Mouse (Mus musculus): ENCODE measurements around the gene Sfxn1. TPM values are rescaled to one million over a fixed set of nuclear protein-coding genes. Genes with fewer than 3 reads are reported as not detected.

The Sfxn1 gene
- polyA plus RNA-seq, 1 experiment, result 106 TPM

- WGBS, result 75% methylated on average over 7 of the region's 7 CpGs
- TF ChIP-seq POLR2A (IDR thresholded peaks at IDR 0.05; ENCODE audit: low read depth, low read length), result no peak
- TF ChIP-seq CTCF (conservative IDR thresholded peaks at IDR 0.05; ENCODE audit: insufficient read depth, insufficient read length, low read depth, low read length), result no peak
- Histone ChIP-seq H3K36me3 (ENCODE audit: control insufficient read depth, insufficient read depth, low read length) (no peaks in the 10 kb centered on the region), H3K27me3 (replicated peaks; ENCODE audit: control insufficient read depth, insufficient read depth, low read length) (no peaks in the 10 kb centered on the region), H3K4me1 (ENCODE audit: control insufficient read depth, insufficient read depth, low read length) (no peaks in the 10 kb centered on the region), H3K4me3 (ENCODE audit: insufficient read depth, low read depth, low read length) (no peak overlapping the region), H3K27ac (ENCODE audit: insufficient read depth, low read depth, low read length) (no peak overlapping the region)
- no peak for DNase-seq
These were observed 22.9 kb upstream of the Sfxn1 start for GRCm38 (mm10) chr13:54048679-54049352.

- 53% methylated on average over 7 of the region's 7 CpGs for WGBS
- H3K4me1 ChIP-seq (ENCODE audit: control insufficient read depth, insufficient read depth, low read length), result no peaks in the 10 kb centered on the region
These were observed 20.0 kb upstream of the Sfxn1 start for GRCm38 (mm10) chr13:54051641-54052040.

GRCm38 (mm10) chr13:54054962-54055361 is 16.7 kb upstream of the Sfxn1 start:
- Histone ChIP-seq H3K4me1 (ENCODE audit: control insufficient read depth, insufficient read depth, low read length) (no peaks in the 10 kb centered on the region), H3K27me3 (replicated peaks; ENCODE audit: control insufficient read depth, insufficient read depth, low read length) (no peaks in the 10 kb centered on the region), H3K27ac (ENCODE audit: insufficient read depth, low read depth, low read length) (no peak overlapping the region), H3K4me3 (ENCODE audit: insufficient read depth, low read depth, low read length) (no peak overlapping the region), H3K36me3 (ENCODE audit: control insufficient read depth, insufficient read depth, low read length) (no peaks in the 10 kb centered on the region)
- no peak for DNase-seq
- WGBS, result 1% methylated on average over 17 of the region's 20 CpGs
- TF ChIP-seq CTCF (conservative IDR thresholded peaks at IDR 0.05; ENCODE audit: insufficient read depth, insufficient read length, low read depth, low read length) (no peak), POLR2A (IDR thresholded peaks at IDR 0.05; ENCODE audit: low read depth, low read length) (no peak)

More at GRCm38 (mm10) chr13:54051641-54052040, 20.0 kb upstream of the Sfxn1 start:
- H3K36me3 ChIP-seq (ENCODE audit: control insufficient read depth, insufficient read depth, low read length), result no peaks in the 10 kb centered on the region
- no peak overlapping the region for H3K4me3 ChIP-seq (ENCODE audit: insufficient read depth, low read depth, low read length)
- H3K27ac ChIP-seq (ENCODE audit: insufficient read depth, low read depth, low read length), result no peak overlapping the region
- no peaks in the 10 kb centered on the region for H3K27me3 ChIP-seq (replicated peaks; ENCODE audit: control insufficient read depth, insufficient read depth, low read length)
- DNase-seq, result no peak
- no peak for TF ChIP-seq CTCF (conservative IDR thresholded peaks at IDR 0.05; ENCODE audit: insufficient read depth, insufficient read length, low read depth, low read length)
- TF ChIP-seq POLR2A (IDR thresholded peaks at IDR 0.05; ENCODE audit: low read depth, low read length), result no peak

GRCm38 (mm10) chr13:54055448-54055861 is 16.2 kb upstream of the Sfxn1 start, which contains the start of gene Drd1:
Gene Drd1, minus strand, starts transcription at chr13:54055705.
- Histone ChIP-seq H3K4me3 (ENCODE audit: insufficient read depth, low read depth, low read length) (peak within 1 kb of the TSS; percentile 21; the same call in 1 of the 2 replicates), H3K36me3 (ENCODE audit: control insufficient read depth, insufficient read depth, low read length) (no peaks in the 10 kb centered on the region), H3K27ac (ENCODE audit: insufficient read depth, low read depth, low read length) (no peak within 1 kb of the TSS), H3K4me1 (ENCODE audit: control insufficient read depth, insufficient read depth, low read length) (no peaks in the 10 kb centered on the region), H3K27me3 (replicated peaks; ENCODE audit: control insufficient read depth, insufficient read depth, low read length) (no peaks in the 10 kb centered on the region)
- WGBS, result 2% methylated on average over 31 of the region's 31 CpGs
- DNase-seq, result peak; percentile 55
- TF ChIP-seq POLR2A (IDR thresholded peaks at IDR 0.05; ENCODE audit: low read depth, low read length) (no peak), CTCF (conservative IDR thresholded peaks at IDR 0.05; ENCODE audit: insufficient read depth, insufficient read length, low read depth, low read length) (peak; percentile 53)

- DNase-seq, result no peak
- H3K27me3 ChIP-seq (replicated peaks; ENCODE audit: control insufficient read depth, insufficient read depth, low read length), result no peaks in the 10 kb centered on the region
These were observed 9.6 kb upstream of the Sfxn1 start for GRCm38 (mm10) chr13:54062068-54062467.

GRCm38 (mm10) chr13:54063292-54063691 is 8.4 kb upstream of the Sfxn1 start:
- TF ChIP-seq CTCF (conservative IDR thresholded peaks at IDR 0.05; ENCODE audit: insufficient read depth, insufficient read length, low read depth, low read length), result no peak
- TF ChIP-seq POLR2A (IDR thresholded peaks at IDR 0.05; ENCODE audit: low read depth, low read length), result no peak
- H3K36me3 ChIP-seq (ENCODE audit: control insufficient read depth, insufficient read depth, low read length), result no peaks in the 10 kb centered on the region
- no peak overlapping the region for H3K27ac ChIP-seq (ENCODE audit: insufficient read depth, low read depth, low read length)
- 1% methylated on average over 3 of the region's 3 CpGs for WGBS
- H3K27me3 ChIP-seq (replicated peaks; ENCODE audit: control insufficient read depth, insufficient read depth, low read length), result no peaks in the 10 kb centered on the region
- H3K4me1 ChIP-seq (ENCODE audit: control insufficient read depth, insufficient read depth, low read length), result no peaks in the 10 kb centered on the region; the same call in 1 of the 2 replicates
- DNase-seq, result peak; percentile 37
- H3K4me3 ChIP-seq (ENCODE audit: insufficient read depth, low read depth, low read length), result no peak overlapping the region

More at GRCm38 (mm10) chr13:54062068-54062467, 9.6 kb upstream of the Sfxn1 start:
- H3K4me3 ChIP-seq (ENCODE audit: insufficient read depth, low read depth, low read length), result no peak overlapping the region
- TF ChIP-seq CTCF (conservative IDR thresholded peaks at IDR 0.05; ENCODE audit: insufficient read depth, insufficient read length, low read depth, low read length) (no peak), POLR2A (IDR thresholded peaks at IDR 0.05; ENCODE audit: low read depth, low read length) (no peak)
- 90% methylated on average over 3 of the region's 3 CpGs for WGBS
- no peaks in the 10 kb centered on the region for H3K36me3 ChIP-seq (ENCODE audit: control insufficient read depth, insufficient read depth, low read length)
- H3K27ac ChIP-seq (ENCODE audit: insufficient read depth, low read depth, low read length), result no peak overlapping the region
- no peaks in the 10 kb centered on the region; the same call in 1 of the 2 replicates for H3K4me1 ChIP-seq (ENCODE audit: control insufficient read depth, insufficient read depth, low read length)

GRCm38 (mm10) chr13:54066081-54066746 is 5.5 kb upstream of the Sfxn1 start:
- Histone ChIP-seq H3K36me3 (ENCODE audit: control insufficient read depth, insufficient read depth, low read length) (no peaks in the 10 kb centered on the region), H3K27ac (ENCODE audit: insufficient read depth, low read depth, low read length) (no peak overlapping the region)
- peak; percentile 59 for DNase-seq

More at GRCm38 (mm10) chr13:54066081-54066746, 5.5 kb upstream of the Sfxn1 start:
- 71% methylated on average over 3 of the region's 3 CpGs for WGBS
- Histone ChIP-seq H3K27me3 (replicated peaks; ENCODE audit: control insufficient read depth, insufficient read depth, low read length) (no peaks in the 10 kb centered on the region), H3K4me1 (ENCODE audit: control insufficient read depth, insufficient read depth, low read length) (no peaks in the 10 kb centered on the region; the same call in 1 of the 2 replicates), H3K4me3 (ENCODE audit: insufficient read depth, low read depth, low read length) (no peak overlapping the region)
- TF ChIP-seq CTCF (conservative IDR thresholded peaks at IDR 0.05; ENCODE audit: insufficient read depth, insufficient read length, low read depth, low read length) (no peak), POLR2A (IDR thresholded peaks at IDR 0.05; ENCODE audit: low read depth, low read length) (no peak)

Data from kidney, adult 2 months (tissue).